Mouse (Mus musculus) embryonic facial prominence, embryonic 12.5 days (tissue): ENCODE results near the gene Plcb2. TPM values are rescaled to one million over a fixed set of nuclear protein-coding genes. Genes with fewer than 3 reads are reported as not detected.

Experiments
- ATAC-seq: fragments of 200-750 bp; cut with Nextera tagmentation; 2 replicates; pipeline ENCODE4 v1.8.0; 2017; ENCODE audit not compliant: insufficient number of reproducible peaks, insufficient read depth, low FRiP score, low TSS enrichment
- H3K27ac ChIP-seq: fragments of 300-500 bp; sonication (generic); 2 replicates; pipeline ENCODE4 v1.5.1; 2016; ENCODE audit warnings: mild to moderate bottlenecking
- H3K27me3 ChIP-seq: fragments of 300-500 bp; sonication (generic); 2 replicates; pipeline ENCODE4 v1.6.1; 2016; ENCODE audit warnings: mild to moderate bottlenecking, moderate library complexity
- H3K36me3 ChIP-seq: fragments of 300-500 bp; sonication (generic); 2 replicates; pipeline ENCODE4 v1.6.1; 2016; ENCODE audit warnings: mild to moderate bottlenecking
- H3K4me1 ChIP-seq: fragments of 300-500 bp; sonication (generic); 2 replicates; pipeline ENCODE4 v1.6.1; 2016
- H3K4me2 ChIP-seq: fragments of 300-500 bp; sonication (generic); replicated peaks from 2 replicates; pipeline ENCODE4 v1.6.1; 2016; ENCODE audit warnings: mild to moderate bottlenecking, moderate library complexity
- H3K4me3 ChIP-seq: fragments of 300-500 bp; sonication (generic); 2 replicates; pipeline ENCODE4 v1.5.1; 2016; ENCODE audit warnings: mild to moderate bottlenecking
- H3K9ac ChIP-seq: fragments of 300-500 bp; sonication (generic); 2 replicates; pipeline ENCODE4 v1.6.1; 2016; ENCODE audit warnings: mild to moderate bottlenecking, moderate library complexity
- H3K9me3 ChIP-seq: fragments of 300-500 bp; sonication (generic); 2 replicates; pipeline ENCODE4 v1.6.1; 2016; ENCODE audit warnings: mild to moderate bottlenecking, moderate library complexity
- WGBS: fragments of 180-500 bp; shearing (Covaris S2); methylation state at CpG from one replicate; pipeline ENCODE4 v1.1.7; 2016; 5-methylcytosine and 5-hydroxymethylcytosine counted together
- polyA plus RNA-seq: library from polyadenylated mRNA; unstranded; fragments of >200 nt; fragmentation: Nextera tagmentation; extraction: Ambion mirVana; gene quantifications from 2 replicates; pipeline ENCODE4 v1.2.1, GENCODE M21; 2016

Plcb2 gene
- polyA plus RNA-seq = 0.38 and 0.47 TPM in 2 replicates

DNA sequence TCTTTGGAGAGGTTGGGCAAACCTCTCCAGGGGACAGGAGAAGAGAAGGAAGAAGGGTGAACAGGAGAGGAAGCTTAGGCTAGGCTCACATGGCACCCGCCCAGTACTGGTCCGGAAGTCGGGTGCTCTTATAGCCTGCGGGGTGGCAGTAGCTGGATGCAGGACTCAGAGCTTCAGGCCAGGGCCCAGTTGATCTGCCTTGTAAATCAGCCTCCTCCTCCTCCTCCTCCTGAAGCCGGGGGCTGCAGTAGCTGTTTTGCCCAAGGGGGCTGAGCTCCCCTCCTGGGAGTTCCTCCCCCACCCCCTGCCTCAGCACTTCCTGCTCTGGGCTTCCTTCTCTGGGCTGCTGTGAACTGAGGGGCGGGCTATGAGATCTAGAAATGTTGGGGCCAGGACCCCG, at the start of gene Plcb2:
TSS of gene Plcb2 (minus strand) at position 102 of the 400 bp plus-strand sequence.
- no peak within 1 kb of the TSS for H3K9ac ChIP-seq
- no peak; the same call in 1 of the 2 replicates for ATAC-seq
- WGBS = 9% methylated on average over 7 of the region's 7 CpGs
- H3K4me2 ChIP-seq = no peak within 1 kb of the TSS
- H3K27ac ChIP-seq = no peak within 1 kb of the TSS
- H3K27me3 ChIP-seq = peaks cover 40% of the 10 kb centered on the region
- H3K4me3 ChIP-seq = no peak within 1 kb of the TSS
- no peaks in the 10 kb centered on the region for H3K9me3 ChIP-seq
- H3K36me3 ChIP-seq = no peaks in the 10 kb centered on the region
- peaks cover 17% of the 10 kb centered on the region for H3K4me1 ChIP-seq

GRCm38 (mm10) chr2:118776295-118776694, 48.1 kb upstream of the Plcb2 start:
- WGBS = 56% methylated on average over 2 of the region's 2 CpGs
- H3K4me1 ChIP-seq = peaks cover 9% of the 10 kb centered on the region; the same call in 1 of the 2 replicates
- no peak for ATAC-seq
- H3K27ac ChIP-seq = no peak overlapping the region
- no peaks in the 10 kb centered on the region for H3K36me3 ChIP-seq
- no peak overlapping the region for H3K4me3 ChIP-seq
- H3K4me2 ChIP-seq = no peak overlapping the region
- H3K9ac ChIP-seq = no peak overlapping the region
- 0 out of 2 replicates have a peak, but pooled peaks cover 3% of the 10 kb centered on the region for H3K27me3 ChIP-seq
- no peaks in the 10 kb centered on the region for H3K9me3 ChIP-seq

- 0 out of 2 replicates have a peak, but pooled peaks cover 3% of the 10 kb centered on the region for H3K27me3 ChIP-seq
Observed at GRCm38 (mm10) chr2:118775846-118776245, 47.6 kb upstream of the Plcb2 start.

DNA sequence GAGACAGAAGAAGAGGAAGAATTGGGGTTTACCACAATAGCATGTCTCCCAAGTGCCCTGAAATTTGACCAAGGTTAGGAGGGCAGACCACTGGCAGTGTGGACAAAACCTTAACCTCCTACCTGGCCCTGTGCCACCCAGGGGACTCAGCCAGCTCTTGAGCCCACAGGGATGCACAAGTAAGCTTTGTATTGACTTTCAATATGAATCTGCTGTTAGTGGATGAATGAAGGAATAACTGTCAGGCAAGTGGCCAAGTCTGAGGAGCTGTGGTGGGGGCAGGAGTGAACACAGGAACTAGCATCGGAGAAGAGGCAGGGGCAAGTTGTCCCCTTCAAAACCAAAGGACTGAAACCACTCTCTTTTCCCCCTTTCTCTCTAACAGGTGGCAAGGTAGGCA, 47.2 kb upstream of the Plcb2 start:
- H3K4me1 ChIP-seq = peaks cover 9% of the 10 kb centered on the region; the same call in 1 of the 2 replicates
- no peaks in the 10 kb centered on the region for H3K36me3 ChIP-seq
- 70% methylated on average over 1 of the region's 1 CpGs for WGBS
- H3K4me2 ChIP-seq = no peak overlapping the region
- H3K27ac ChIP-seq = no peak overlapping the region
- no peaks in the 10 kb centered on the region for H3K9me3 ChIP-seq
- no peak for ATAC-seq
- 0 out of 2 replicates have a peak, but pooled peaks cover 3% of the 10 kb centered on the region for H3K27me3 ChIP-seq
- H3K4me3 ChIP-seq = no peak overlapping the region
- no peak overlapping the region for H3K9ac ChIP-seq

More at GRCm38 (mm10) chr2:118775846-118776245, 47.6 kb upstream of the Plcb2 start:
- 66% methylated on average over 3 of the region's 4 CpGs for WGBS
- Histone ChIP-seq H3K27ac (no peak overlapping the region), H3K9me3 (no peaks in the 10 kb centered on the region), H3K4me2 (no peak overlapping the region), H3K4me3 (no peak overlapping the region), H3K36me3 (no peaks in the 10 kb centered on the region), H3K9ac (no peak overlapping the region), H3K4me1 (peaks cover 9% of the 10 kb centered on the region; the same call in 1 of the 2 replicates)
- no peak for ATAC-seq

- H3K4me2 ChIP-seq = no peak overlapping the region
- H3K27me3 ChIP-seq = no peaks in the 10 kb centered on the region
- 75% methylated on average over 2 of the region's 2 CpGs for WGBS
- peaks cover 4% of the 10 kb centered on the region; the same call in 1 of the 2 replicates for H3K4me1 ChIP-seq
- H3K27ac ChIP-seq = no peak overlapping the region
- no peak for ATAC-seq
- H3K36me3 ChIP-seq = no peaks in the 10 kb centered on the region
- no peak overlapping the region for H3K9ac ChIP-seq
- no peak overlapping the region for H3K4me3 ChIP-seq
- no peaks in the 10 kb centered on the region for H3K9me3 ChIP-seq
Observed at GRCm38 (mm10) chr2:118774536-118774935, 46.3 kb upstream of the Plcb2 start.

DNA sequence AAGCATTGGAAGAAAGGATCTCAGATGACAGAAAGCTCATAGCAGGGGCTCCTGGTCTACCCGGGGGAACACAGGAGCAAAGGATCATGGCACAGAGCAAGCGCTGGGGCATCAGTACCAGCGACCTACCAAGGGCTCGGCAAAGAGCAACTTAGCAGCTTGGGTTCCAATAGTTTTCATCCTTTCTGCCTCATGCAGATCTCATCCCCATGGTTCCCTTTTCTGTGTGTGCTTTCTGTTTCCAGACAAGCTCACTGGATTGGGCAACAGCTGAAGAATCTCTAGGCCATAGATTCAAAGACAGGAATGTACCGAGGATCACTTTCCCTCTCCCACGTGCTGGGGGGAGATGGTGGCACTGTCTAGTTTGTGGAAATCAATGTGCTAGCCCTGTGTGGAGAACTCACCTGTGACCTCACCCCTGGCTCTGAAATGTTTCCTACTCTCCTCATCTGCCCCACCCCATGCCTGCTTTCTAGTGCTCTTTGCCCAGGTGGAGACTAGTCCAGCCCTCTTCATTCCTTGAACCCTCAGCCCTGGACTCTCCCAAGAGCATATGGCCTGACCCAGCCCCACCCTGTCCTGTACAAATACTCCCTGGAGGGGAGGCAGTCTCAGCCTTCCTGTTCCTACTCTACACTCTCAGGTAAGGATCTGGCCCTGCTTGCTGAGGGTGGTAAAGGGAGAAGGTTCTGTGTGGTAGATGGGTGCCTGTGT, 44.1 kb upstream of the Plcb2 start, which contains the start of gene Phgr1:
TSS of gene Phgr1 (plus strand) at position 612 of the 717 bp plus-strand sequence.
- 80% methylated on average over 6 of the region's 6 CpGs for WGBS
- no peak within 1 kb of the TSS for H3K9ac ChIP-seq
- H3K4me1 ChIP-seq = no peaks in the 10 kb centered on the region
- H3K27ac ChIP-seq = no peak within 1 kb of the TSS
- no peak within 1 kb of the TSS for H3K4me2 ChIP-seq
- ATAC-seq = no peak
- H3K27me3 ChIP-seq = no peaks in the 10 kb centered on the region
- no peak within 1 kb of the TSS for H3K4me3 ChIP-seq
- no peaks in the 10 kb centered on the region for H3K9me3 ChIP-seq
- H3K36me3 ChIP-seq = no peaks in the 10 kb centered on the region

DNA sequence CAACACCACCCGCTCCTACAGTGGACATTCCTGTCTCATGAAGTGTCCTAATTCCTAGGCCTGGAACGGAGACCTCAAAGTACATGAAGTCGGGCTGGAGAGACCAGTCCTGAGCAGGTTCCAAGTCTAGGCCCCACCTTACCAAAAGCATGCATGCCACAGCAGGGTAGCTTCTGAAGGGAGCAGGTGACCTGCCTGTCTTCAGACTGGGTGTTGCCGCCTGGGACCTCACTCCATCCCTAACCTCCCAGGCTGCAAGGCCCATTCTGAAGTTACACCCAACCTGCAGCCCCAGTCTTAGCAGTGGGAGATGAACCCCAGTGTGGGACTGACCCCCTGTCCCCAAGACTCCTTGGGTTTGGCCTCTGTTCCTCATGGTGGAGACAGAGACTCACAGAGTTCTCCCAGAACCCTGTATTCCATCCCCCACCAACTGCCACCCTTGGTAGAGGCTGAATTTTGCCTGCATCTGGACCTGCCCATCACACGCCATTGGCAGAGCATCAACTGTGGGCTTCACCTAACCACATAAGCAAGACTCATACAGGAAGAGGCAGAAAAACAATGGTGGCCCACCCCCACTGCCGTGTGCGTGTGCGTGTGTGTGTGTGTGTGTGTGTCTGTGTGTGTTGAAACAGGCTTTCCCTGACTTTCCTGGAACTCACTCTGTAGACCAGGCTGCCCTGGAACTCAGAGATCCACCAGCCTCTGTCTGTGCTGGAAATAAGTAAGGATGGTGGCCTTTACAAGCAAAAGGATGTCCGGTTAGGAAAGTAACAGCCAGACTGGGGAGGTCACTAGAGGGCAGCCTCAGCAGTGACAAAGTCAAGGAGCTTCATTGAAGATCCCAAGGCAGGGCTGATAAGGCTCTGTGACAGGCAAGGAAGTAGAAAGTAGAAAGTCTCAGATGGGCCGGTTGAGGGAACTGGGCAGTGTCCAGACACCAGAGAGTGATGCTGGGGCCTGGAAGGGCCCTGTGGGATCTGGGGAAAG, 38.1 kb upstream of the Plcb2 start:
- H3K4me2 ChIP-seq = no peak overlapping the region
- H3K9ac ChIP-seq = no peak overlapping the region
- H3K36me3 ChIP-seq = no peaks in the 10 kb centered on the region
- H3K9me3 ChIP-seq = no peaks in the 10 kb centered on the region
- no peak overlapping the region for H3K4me3 ChIP-seq
- WGBS = 73% methylated on average over 10 of the region's 10 CpGs
- ATAC-seq = no peak
- H3K27ac ChIP-seq = no peak overlapping the region
- H3K4me1 ChIP-seq = peaks cover 31% of the 10 kb centered on the region
- peaks cover 7% of the 10 kb centered on the region; the same call in 1 of the 2 replicates for H3K27me3 ChIP-seq

DNA sequence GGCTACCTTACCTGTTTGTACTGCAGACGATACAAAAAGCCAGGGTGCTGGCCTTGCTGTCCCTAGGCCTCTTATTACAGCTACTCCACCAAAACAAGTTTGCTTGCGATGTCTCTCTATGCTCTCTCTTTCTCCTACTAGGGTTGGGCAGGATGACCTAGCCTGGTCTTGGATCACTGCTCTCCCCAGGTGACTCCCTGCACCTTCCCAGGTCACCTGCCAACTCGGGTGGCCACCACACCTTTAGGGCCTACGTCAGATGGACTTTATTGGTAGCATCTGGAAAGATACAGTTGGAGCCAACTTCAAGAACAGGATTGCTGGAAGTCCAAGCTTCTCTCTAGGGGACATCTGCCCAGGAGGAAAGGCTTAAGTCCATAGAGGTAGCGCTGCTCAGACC, 36.6 kb upstream of the Plcb2 start:
- ATAC-seq = no peak
- H3K27me3 ChIP-seq = peaks cover 17% of the 10 kb centered on the region
- WGBS = 83% methylated on average over 5 of the region's 5 CpGs

DNA sequence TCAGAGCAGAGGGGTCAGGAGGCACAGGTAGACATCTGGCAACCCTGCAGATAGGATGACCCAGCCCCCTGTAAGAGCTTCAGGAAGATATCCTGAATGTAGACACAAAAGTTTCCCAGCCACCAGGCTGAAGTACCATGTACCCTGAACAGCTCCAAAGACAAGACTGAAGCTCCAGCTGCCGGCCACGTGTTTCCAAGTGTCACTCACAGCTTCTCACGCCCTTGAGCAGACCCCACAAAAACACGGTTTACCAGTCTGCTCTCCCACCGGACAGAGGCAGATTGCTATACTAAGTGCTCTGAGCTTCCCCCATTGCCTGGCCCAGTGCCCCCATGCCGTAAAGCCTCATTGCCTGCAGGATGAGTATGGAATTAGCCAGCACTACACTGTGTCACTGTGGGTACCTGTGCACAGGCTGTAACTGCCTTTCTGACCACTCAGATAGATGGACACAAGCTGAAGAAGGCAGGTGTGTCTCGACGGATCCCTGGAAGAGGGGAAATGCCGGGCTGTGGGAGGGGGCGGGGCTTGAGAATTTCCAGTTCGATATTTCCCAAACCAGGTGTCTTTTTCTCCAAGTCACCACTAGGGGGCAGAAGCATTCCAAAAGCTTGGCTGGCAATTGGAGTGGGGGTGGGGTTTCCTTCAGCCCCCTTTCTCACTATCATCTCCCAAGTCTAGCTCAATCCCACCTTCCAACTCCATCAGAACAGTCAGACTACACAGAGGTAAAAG, 36.0 kb upstream of the Plcb2 start:
- peaks cover 34% of the 10 kb centered on the region for H3K4me1 ChIP-seq
- WGBS = 18% methylated on average over 11 of the region's 11 CpGs
- no peak overlapping the region for H3K27ac ChIP-seq
- no peak for ATAC-seq
- H3K4me2 ChIP-seq = no peak overlapping the region
- no peak overlapping the region for H3K4me3 ChIP-seq
- no peak overlapping the region for H3K9ac ChIP-seq
- H3K36me3 ChIP-seq = no peaks in the 10 kb centered on the region
- H3K27me3 ChIP-seq = peaks cover 17% of the 10 kb centered on the region
- H3K9me3 ChIP-seq = no peaks in the 10 kb centered on the region

More for the DNA sequence above, 36.6 kb upstream of the Plcb2 start:
- no peak overlapping the region for H3K4me3 ChIP-seq
- no peaks in the 10 kb centered on the region for H3K9me3 ChIP-seq
- no peaks in the 10 kb centered on the region for H3K36me3 ChIP-seq
- H3K4me2 ChIP-seq = no peak overlapping the region
- no peak overlapping the region for H3K9ac ChIP-seq
- H3K4me1 ChIP-seq = peaks cover 34% of the 10 kb centered on the region
- no peak overlapping the region for H3K27ac ChIP-seq

GRCm38 (mm10) chr2:118763469-118763868, 35.2 kb upstream of the Plcb2 start:
- 0 out of 2 replicates have a peak overlapping the region, but pooled peaks have one; percentile 93 for H3K27ac ChIP-seq
- H3K4me3 ChIP-seq = no peak overlapping the region
- WGBS = 71% methylated on average over 7 of the region's 7 CpGs
- peaks cover 17% of the 10 kb centered on the region for H3K27me3 ChIP-seq
- H3K4me2 ChIP-seq = no peak overlapping the region
- H3K9me3 ChIP-seq = no peaks in the 10 kb centered on the region
- H3K9ac ChIP-seq = no peak overlapping the region
- H3K4me1 ChIP-seq = peaks cover 34% of the 10 kb centered on the region
- H3K36me3 ChIP-seq = no peaks in the 10 kb centered on the region
- no peak for ATAC-seq

- Histone ChIP-seq H3K9ac (no peak overlapping the region), H3K4me3 (peak overlapping the region; percentile 24; the same call in 1 of the 2 replicates), H3K27me3 (peaks cover 17% of the 10 kb centered on the region)
Observed at GRCm38 (mm10) chr2:118762784-118763148, 34.5 kb upstream of the Plcb2 start.

More at GRCm38 (mm10) chr2:118762784-118763148, 34.5 kb upstream of the Plcb2 start:
- Histone ChIP-seq H3K36me3 (no peaks in the 10 kb centered on the region), H3K27ac (peak overlapping the region; percentile 93), H3K4me2 (peak overlapping the region; percentile 50), H3K9me3 (no peaks in the 10 kb centered on the region), H3K4me1 (peaks cover 34% of the 10 kb centered on the region)
- ATAC-seq = no peak
- WGBS = 14% methylated on average over 10 of the region's 10 CpGs
